Mouse (Mus musculus) midbrain, embryonic 10.5 days (tissue): ENCODE data around the gene Exosc9. TPM values are rescaled to one million over a fixed set of nuclear protein-coding genes. Genes with fewer than 3 reads are reported as not detected.

Experiments
- DNase-seq: peaks from one replicate; pipeline ENCODE4 v3.0.0-alpha.2; 2017; ENCODE audit warnings: low spot score
- H3K27ac ChIP-seq: fragments of 300-500 bp; sonication (generic); replicated peaks from 2 replicates; pipeline ENCODE4 v1.5.1; 2016; ENCODE audit warnings: mild to moderate bottlenecking
- H3K27me3 ChIP-seq: fragments of 300-500 bp; sonication (generic); 2 replicates; pipeline ENCODE4 v1.6.1; 2016; ENCODE audit warnings: low read depth, mild to moderate bottlenecking; ENCODE audit not compliant: poor library complexity, severe bottlenecking
- H3K36me3 ChIP-seq: fragments of 300-500 bp; sonication (generic); 2 replicates; pipeline ENCODE4 v1.6.1; 2016; ENCODE audit warnings: mild to moderate bottlenecking, moderate library complexity
- H3K4me1 ChIP-seq: fragments of 300-500 bp; sonication (generic); 2 replicates; pipeline ENCODE4 v1.6.1; 2016
- H3K4me3 ChIP-seq: fragments of 300-500 bp; sonication (generic); 2 replicates; pipeline ENCODE4 v1.5.1; 2016; ENCODE audit warnings: mild to moderate bottlenecking, moderate library complexity
- H3K9me3 ChIP-seq: fragments of 300-500 bp; sonication (generic); replicated peaks from 2 replicates; pipeline ENCODE4 v1.6.1; 2016; ENCODE audit warnings: mild to moderate bottlenecking
- WGBS: fragments of 180-500 bp; shearing (Covaris S2); methylation state at CpG from one replicate; pipeline ENCODE4 v1.1.7; 2016; 5-methylcytosine and 5-hydroxymethylcytosine counted together
- polyA plus RNA-seq: library from polyadenylated mRNA; unstranded; fragments of >200 nt; fragmentation: Nextera tagmentation; extraction: Ambion mirVana; gene quantifications from 2 replicates; pipeline ENCODE4 v1.2.1, GENCODE M21; 2016

Gene Exosc9
- polyA plus RNA-seq: 108 and 113 TPM in 2 replicates

GRCm38 (mm10) chr3:36552406-36553047, at the start of gene Exosc9:
Gene Exosc9, plus strand, starts transcription at chr3:36552606.
- no peaks in the 10 kb centered on the region for H3K9me3 ChIP-seq
- DNase-seq: peak; percentile 95
- peaks cover 21% of the 10 kb centered on the region for H3K4me1 ChIP-seq
- H3K27ac ChIP-seq: peak within 1 kb of the TSS; percentile 88
- peak within 1 kb of the TSS; percentile 88 for H3K4me3 ChIP-seq
- no peaks in the 10 kb centered on the region for H3K27me3 ChIP-seq
- peaks cover 39% of the 10 kb centered on the region for H3K36me3 ChIP-seq
- under 1% methylated on average over 39 of the region's 39 CpGs for WGBS

GRCm38 (mm10) chr3:36505306-36505705, 47.1 kb upstream of the Exosc9 start:
- H3K4me1 ChIP-seq: peaks cover 13% of the 10 kb centered on the region
- WGBS: 79% methylated on average over 8 of the region's 8 CpGs
- H3K36me3 ChIP-seq: no peaks in the 10 kb centered on the region
- H3K27me3 ChIP-seq: no peaks in the 10 kb centered on the region
- peak overlapping the region; percentile 78 for H3K27ac ChIP-seq
- no peak overlapping the region for H3K4me3 ChIP-seq
- no peak for DNase-seq
- no peaks in the 10 kb centered on the region for H3K9me3 ChIP-seq

GRCm38 (mm10) chr3:36505809-36506735, 46.3 kb upstream of the Exosc9 start:
- H3K36me3 ChIP-seq: no peaks in the 10 kb centered on the region
- no peak overlapping the region for H3K4me3 ChIP-seq
- DNase-seq: no peak
- WGBS: 52% methylated on average over 10 of the region's 10 CpGs
- H3K9me3 ChIP-seq: no peaks in the 10 kb centered on the region
- peaks cover 13% of the 10 kb centered on the region for H3K4me1 ChIP-seq
- peak overlapping the region; percentile 78 for H3K27ac ChIP-seq
- no peaks in the 10 kb centered on the region for H3K27me3 ChIP-seq

- Histone ChIP-seq H3K27me3 (no peaks in the 10 kb centered on the region), H3K4me3 (no peak overlapping the region), H3K4me1 (no peaks in the 10 kb centered on the region), H3K9me3 (no peaks in the 10 kb centered on the region), H3K27ac (no peak overlapping the region), H3K36me3 (no peaks in the 10 kb centered on the region)
- WGBS: 92% methylated on average over 6 of the region's 6 CpGs
- DNase-seq: no peak
Measured at GRCm38 (mm10) chr3:36511491-36511890, 40.9 kb upstream of the Exosc9 start.

GRCm38 (mm10) chr3:36516196-36516595, 36.2 kb upstream of the Exosc9 start:
- no peak for DNase-seq
- 90% methylated on average over 9 of the region's 9 CpGs for WGBS
- Histone ChIP-seq H3K4me3 (no peak overlapping the region), H3K27me3 (peaks cover 29% of the 10 kb centered on the region), H3K27ac (no peak overlapping the region), H3K9me3 (no peaks in the 10 kb centered on the region), H3K36me3 (no peaks in the 10 kb centered on the region), H3K4me1 (peaks cover 7% of the 10 kb centered on the region)

GRCm38 (mm10) chr3:36521073-36522060, 31.0 kb upstream of the Exosc9 start, which contains the start of gene Gm11549:
Gene Gm11549, minus strand, starts transcription at chr3:36521813.
- Histone ChIP-seq H3K4me1 (peaks cover 20% of the 10 kb centered on the region), H3K27me3 (peaks cover 52% of the 10 kb centered on the region), H3K36me3 (no peaks in the 10 kb centered on the region), H3K9me3 (no peaks in the 10 kb centered on the region), H3K27ac (peak within 1 kb of the TSS; percentile 75), H3K4me3 (peak within 1 kb of the TSS; percentile 67)
- WGBS: under 1% methylated on average over 51 of the region's 51 CpGs
- peak; percentile 54 for DNase-seq

- Histone ChIP-seq H3K27ac (no peak overlapping the region), H3K27me3 (peaks cover 52% of the 10 kb centered on the region), H3K4me1 (peaks cover 20% of the 10 kb centered on the region), H3K36me3 (no peaks in the 10 kb centered on the region), H3K9me3 (no peaks in the 10 kb centered on the region), H3K4me3 (peak overlapping the region; percentile 67)
- DNase-seq: no peak
- WGBS: 3% methylated on average over 4 of the region's 4 CpGs
Measured at GRCm38 (mm10) chr3:36522137-36522536, 30.3 kb upstream of the Exosc9 start.

- Histone ChIP-seq H3K27me3 (peaks cover 41% of the 10 kb centered on the region), H3K9me3 (no peaks in the 10 kb centered on the region)
- 87% methylated on average over 3 of the region's 3 CpGs for WGBS
Measured at GRCm38 (mm10) chr3:36524466-36524865, 27.9 kb upstream of the Exosc9 start.

GRCm38 (mm10) chr3:36530345-36530744, 22.1 kb upstream of the Exosc9 start:
- Histone ChIP-seq H3K4me1 (peaks cover 15% of the 10 kb centered on the region), H3K27ac (no peak overlapping the region), H3K36me3 (no peaks in the 10 kb centered on the region), H3K4me3 (no peak overlapping the region), H3K27me3 (peaks cover 22% of the 10 kb centered on the region), H3K9me3 (no peaks in the 10 kb centered on the region)
- no peak for DNase-seq
- 89% methylated on average over 6 of the region's 6 CpGs for WGBS

More at GRCm38 (mm10) chr3:36524466-36524865, 27.9 kb upstream of the Exosc9 start:
- H3K36me3 ChIP-seq: no peaks in the 10 kb centered on the region
- H3K27ac ChIP-seq: no peak overlapping the region
- no peak overlapping the region for H3K4me3 ChIP-seq
- no peak for DNase-seq
- peaks cover 20% of the 10 kb centered on the region for H3K4me1 ChIP-seq

- Histone ChIP-seq H3K4me3 (no peak overlapping the region), H3K27ac (no peak overlapping the region), H3K9me3 (no peaks in the 10 kb centered on the region), H3K36me3 (no peaks in the 10 kb centered on the region), H3K4me1 (peaks cover 15% of the 10 kb centered on the region), H3K27me3 (peaks cover 22% of the 10 kb centered on the region)
- no peak for DNase-seq
- WGBS: 67% methylated on average over 5 of the region's 5 CpGs
Measured at GRCm38 (mm10) chr3:36530781-36531180, 21.6 kb upstream of the Exosc9 start.

- H3K36me3 ChIP-seq: no peaks in the 10 kb centered on the region
- no peak overlapping the region for H3K27ac ChIP-seq
- no peaks in the 10 kb centered on the region for H3K9me3 ChIP-seq
- WGBS: 47% methylated on average over 2 of the region's 2 CpGs
- no peak overlapping the region for H3K4me3 ChIP-seq
- no peak for DNase-seq
- H3K27me3 ChIP-seq: peaks cover 22% of the 10 kb centered on the region
- H3K4me1 ChIP-seq: peaks cover 15% of the 10 kb centered on the region
Measured at GRCm38 (mm10) chr3:36531242-36531641, 21.2 kb upstream of the Exosc9 start.

GRCm38 (mm10) chr3:36531979-36532542, 20.3 kb upstream of the Exosc9 start:
- Histone ChIP-seq H3K27ac (no peak overlapping the region), H3K4me1 (peaks cover 15% of the 10 kb centered on the region), H3K4me3 (peak overlapping the region; percentile 34), H3K36me3 (no peaks in the 10 kb centered on the region), H3K9me3 (no peaks in the 10 kb centered on the region), H3K27me3 (peaks cover 22% of the 10 kb centered on the region)
- DNase-seq: no peak
- 23% methylated on average over 18 of the region's 18 CpGs for WGBS
